Mouse (Mus musculus): Measurements from ENCODE around the gene Tex47. TPM values are rescaled to one million over a fixed set of nuclear protein-coding genes. Genes with fewer than 3 reads are reported as not detected.

Tex47 gene
- not detected for polyA plus RNA-seq (2014; fragmentation: Illumina TruSeq; extraction: RNeasy Lipid Tissue Mini Kit (QIAGEN cat#74804); ENCODE audit: low read depth, low replicate concordance)

GRCm38 (mm10) chr5:7303819-7304218, at the start of gene Tex47:
Gene Tex47, plus strand, starts transcription at chr5:7304119.

GRCm38 (mm10) chr5:7344145-7345010, 40.5 kb downstream of the Tex47 start, which contains the start of gene Zfp804b:
Gene Zfp804b, minus strand, starts transcription at chr5:7344756.

Other genes starting within 250 kb of the Tex47 start
- not detected for gene Zfp804b, start 40.6 kb downstream of the Tex47 start, polyA plus RNA-seq (2014; fragmentation: Illumina TruSeq; extraction: RNeasy Lipid Tissue Mini Kit (QIAGEN cat#74804); ENCODE audit: low read depth, low replicate concordance)

Measured in heart, adult 10 weeks (tissue).